Mouse (Mus musculus) kidney, embryonic 14.5 days (tissue): ENCODE data around the gene Rap1a. TPM values are rescaled to one million over a fixed set of nuclear protein-coding genes. Genes with fewer than 3 reads are reported as not detected.

Experiments
- ATAC-seq: fragments of 200-750 bp; cut with Nextera tagmentation; 2 replicates; pipeline ENCODE4 v1.8.0; 2017; ENCODE audit warnings: moderate number of reproducible peaks, mild to moderate bottlenecking, moderate TSS enrichment, moderate library complexity; ENCODE audit not compliant: low FRiP score, low TSS enrichment
- H3K27ac ChIP-seq: fragments of 300-500 bp; sonication (generic); 2 replicates; pipeline ENCODE4 v1.5.1; 2014; ENCODE audit warnings: low read depth, mild to moderate bottlenecking, low read length, moderate library complexity, mixed read lengths
- H3K27me3 ChIP-seq: fragments of 300-500 bp; sonication (generic); 2 replicates; pipeline ENCODE4 v1.6.1; 2014; ENCODE audit warnings: mild to moderate bottlenecking, low read length; ENCODE audit not compliant: control insufficient read depth, insufficient read depth
- H3K36me3 ChIP-seq: fragments of 300-500 bp; sonication (generic); 2 replicates; pipeline ENCODE4 v1.6.1; 2014; ENCODE audit warnings: low read length, mixed read lengths; ENCODE audit not compliant: control insufficient read depth, insufficient read depth
- H3K4me1 ChIP-seq: fragments of 300-500 bp; sonication (generic); 2 replicates; pipeline ENCODE4 v1.6.1; 2014; ENCODE audit warnings: low read length, mixed read lengths; ENCODE audit not compliant: control insufficient read depth, insufficient read depth
- H3K4me2 ChIP-seq: fragments of 300-500 bp; sonication (generic); replicated peaks from 2 replicates; pipeline ENCODE4 v1.6.1; 2014; ENCODE audit warnings: low read depth, mild to moderate bottlenecking, low read length
- H3K4me3 ChIP-seq: fragments of 300-500 bp; sonication (generic); 2 replicates; pipeline ENCODE4 v1.5.1; 2014; ENCODE audit warnings: mild to moderate bottlenecking, low read length
- H3K9ac ChIP-seq: fragments of 300-500 bp; sonication (generic); 2 replicates; pipeline ENCODE4 v1.6.1; 2014; ENCODE audit warnings: low read depth, mild to moderate bottlenecking, low read length, moderate library complexity
- H3K9me3 ChIP-seq: fragments of 300-500 bp; sonication (generic); 2 replicates; pipeline ENCODE4 v1.6.1; 2016; ENCODE audit warnings: low read length; ENCODE audit not compliant: control insufficient read depth
- WGBS: fragments of 180-500 bp; shearing (Covaris S2); extraction: QIAGEN DNeasy Blood & Tissue Kit; methylation state at CpG from one replicate; pipeline ENCODE4 v1.1.7; 2014; 5-methylcytosine and 5-hydroxymethylcytosine counted together
- polyA plus RNA-seq: library from polyadenylated mRNA; unstranded; fragments of >200 nt; fragmentation: Nextera tagmentation; extraction: Ambion mirVana; gene quantifications from 2 replicates; pipeline ENCODE4 v1.2.1, GENCODE M21; 2014

Rap1a gene
- polyA plus RNA-seq, 1 experiment from 2014 or later, result 89.0 TPM

DNA sequence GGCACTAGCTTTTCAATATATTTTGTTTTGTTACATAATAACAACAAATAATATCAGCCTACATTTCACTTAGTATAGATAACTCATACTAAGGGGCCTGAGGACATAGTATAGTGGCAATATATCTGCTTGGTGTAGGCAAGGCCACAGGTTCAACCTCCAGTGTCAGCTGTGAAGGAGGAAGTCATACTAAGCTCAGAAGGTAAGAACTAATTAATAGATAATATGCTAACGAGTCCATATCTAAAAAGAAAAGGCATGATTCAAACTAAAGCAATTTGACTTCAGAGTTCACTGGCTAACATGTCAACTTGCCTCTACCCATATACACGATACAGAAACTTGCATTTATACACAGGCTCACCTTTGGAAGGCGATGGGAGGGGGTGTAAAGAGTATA, 41.1 kb downstream of the Rap1a start:
- 97% methylated on average over 3 of the region's 3 CpGs for WGBS

DNA sequence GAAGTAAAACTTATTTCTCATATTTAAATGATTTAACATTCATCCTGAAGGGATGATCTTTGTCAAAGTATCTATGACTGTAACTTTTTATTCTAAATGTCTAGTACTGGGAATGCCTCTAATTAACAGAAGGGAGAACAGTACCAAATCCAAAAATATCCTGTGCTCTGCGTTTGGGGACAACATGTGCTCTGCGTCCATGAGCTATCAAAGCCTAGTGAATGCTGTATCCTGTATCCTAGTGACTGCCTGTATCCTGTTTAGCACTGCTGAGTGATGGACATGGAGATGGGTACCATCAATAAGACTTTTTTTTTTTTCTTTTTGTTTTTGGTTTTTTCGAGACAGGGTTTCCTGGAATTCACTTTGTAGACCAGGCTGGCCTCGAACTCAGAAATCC, 42.5 kb downstream of the Rap1a start:
- no peak overlapping the region for H3K4me2 ChIP-seq
- WGBS, result 80% methylated on average over 4 of the region's 4 CpGs
- no peaks in the 10 kb centered on the region for H3K27me3 ChIP-seq
- H3K36me3 ChIP-seq, result no peaks in the 10 kb centered on the region
- H3K4me1 ChIP-seq, result no peaks in the 10 kb centered on the region
- H3K27ac ChIP-seq, result no peak overlapping the region
- H3K4me3 ChIP-seq, result no peak overlapping the region
- no peak for ATAC-seq
- H3K9me3 ChIP-seq, result no peaks in the 10 kb centered on the region
- H3K9ac ChIP-seq, result no peak overlapping the region

More for the DNA sequence above, 41.1 kb downstream of the Rap1a start:
- H3K4me2 ChIP-seq, result no peak overlapping the region
- no peaks in the 10 kb centered on the region for H3K4me1 ChIP-seq
- H3K9ac ChIP-seq, result no peak overlapping the region
- no peak overlapping the region for H3K4me3 ChIP-seq
- H3K27me3 ChIP-seq, result no peaks in the 10 kb centered on the region
- no peaks in the 10 kb centered on the region for H3K9me3 ChIP-seq
- no peaks in the 10 kb centered on the region for H3K36me3 ChIP-seq
- no peak overlapping the region for H3K27ac ChIP-seq
- ATAC-seq, result no peak

DNA sequence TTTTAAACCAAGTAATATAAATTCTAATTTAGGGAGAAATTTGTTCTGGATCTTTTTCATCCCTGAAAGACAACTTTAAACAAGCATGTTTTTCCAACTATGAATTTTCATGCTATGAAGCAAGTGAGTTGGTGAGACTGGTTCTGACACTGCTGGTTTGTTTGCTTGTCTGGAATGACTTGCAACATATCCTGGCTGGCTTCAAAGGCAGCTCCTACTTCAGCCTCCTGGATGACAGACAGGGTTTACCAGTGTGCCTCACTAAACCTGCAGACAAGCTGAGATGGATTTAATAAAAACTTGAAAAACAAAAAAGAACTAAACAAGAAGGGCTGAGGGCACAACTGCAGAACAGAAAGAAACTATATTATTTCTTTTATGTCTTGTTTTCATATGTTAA, 43.0 kb downstream of the Rap1a start:
- Histone ChIP-seq H3K9ac (no peak overlapping the region), H3K36me3 (no peaks in the 10 kb centered on the region), H3K4me1 (no peaks in the 10 kb centered on the region), H3K4me2 (no peak overlapping the region), H3K27me3 (no peaks in the 10 kb centered on the region), H3K27ac (no peak overlapping the region), H3K9me3 (no peaks in the 10 kb centered on the region), H3K4me3 (no peak overlapping the region)
- no peak for ATAC-seq

DNA sequence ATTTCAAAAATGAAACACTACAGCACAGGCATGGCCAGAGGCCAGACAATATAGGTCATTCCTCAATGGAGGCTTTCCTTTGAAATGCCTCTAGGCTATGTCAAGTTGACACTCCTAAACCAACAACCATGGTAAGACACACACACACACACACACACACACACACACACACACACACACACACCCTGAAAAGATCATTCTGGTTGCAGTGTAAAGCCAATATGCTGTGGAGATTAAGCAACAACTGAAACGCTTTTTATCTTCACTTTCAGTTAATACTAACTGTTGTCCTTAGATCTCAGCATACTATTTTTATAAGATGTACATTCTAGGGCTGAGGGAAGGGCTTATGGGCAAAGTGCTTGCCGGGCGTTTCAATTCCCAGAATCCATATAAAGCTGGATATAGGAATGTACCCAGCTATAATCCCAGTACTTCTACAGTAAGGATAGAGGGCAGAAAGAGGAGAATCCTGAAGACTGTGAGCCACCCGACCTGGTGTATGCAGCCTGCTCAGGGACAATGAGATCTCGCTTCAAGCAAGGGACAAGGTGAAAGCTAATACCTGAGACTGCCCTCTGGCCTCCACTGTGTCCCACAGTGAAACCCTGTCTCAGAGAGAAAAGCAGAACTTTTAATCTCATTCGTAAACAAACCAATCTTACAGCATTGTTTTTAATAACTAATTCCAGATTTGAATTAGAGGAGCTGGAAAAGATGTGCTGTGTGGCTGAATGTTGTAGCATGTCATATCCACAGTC, 43.6 kb downstream of the Rap1a start:
- 76% methylated on average over 6 of the region's 6 CpGs for WGBS
- Histone ChIP-seq H3K27me3 (no peaks in the 10 kb centered on the region), H3K4me2 (no peak overlapping the region), H3K4me3 (no peak overlapping the region), H3K4me1 (no peaks in the 10 kb centered on the region), H3K9ac (no peak overlapping the region), H3K27ac (no peak overlapping the region), H3K36me3 (no peaks in the 10 kb centered on the region), H3K9me3 (no peaks in the 10 kb centered on the region)
- ATAC-seq, result no peak

GRCm38 (mm10) chr3:105756505-105756904, 44.6 kb downstream of the Rap1a start:
- WGBS, result 88% methylated on average over 2 of the region's 2 CpGs
- no peaks in the 10 kb centered on the region for H3K4me1 ChIP-seq
- no peak overlapping the region for H3K4me3 ChIP-seq
- H3K36me3 ChIP-seq, result no peaks in the 10 kb centered on the region
- no peak overlapping the region for H3K4me2 ChIP-seq
- H3K9me3 ChIP-seq, result no peaks in the 10 kb centered on the region
- H3K9ac ChIP-seq, result no peak overlapping the region
- H3K27me3 ChIP-seq, result no peaks in the 10 kb centered on the region
- no peak for ATAC-seq
- no peak overlapping the region for H3K27ac ChIP-seq

DNA sequence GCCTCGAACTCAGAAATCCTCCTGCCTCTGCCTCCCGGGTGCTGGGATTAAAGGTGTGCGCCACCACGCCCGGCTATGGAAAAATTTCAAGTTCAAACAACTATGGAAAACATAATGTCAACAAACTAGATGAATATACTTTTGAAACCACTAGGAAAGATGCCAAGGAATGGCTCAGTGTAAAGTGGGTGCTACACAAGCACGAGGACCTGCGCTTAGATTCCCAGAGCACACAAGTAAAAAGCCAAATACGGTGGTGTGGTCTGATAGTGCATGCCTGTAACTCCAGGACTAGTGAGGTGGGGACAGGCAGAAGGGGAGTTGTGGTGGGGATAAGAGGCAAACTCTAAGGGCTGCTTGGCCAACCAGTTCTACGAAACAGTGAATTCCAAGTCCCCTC, 46.0 kb downstream of the Rap1a start:
- Histone ChIP-seq H3K27me3 (no peaks in the 10 kb centered on the region), H3K4me3 (no peak overlapping the region), H3K9ac (no peak overlapping the region), H3K9me3 (no peaks in the 10 kb centered on the region), H3K4me1 (no peaks in the 10 kb centered on the region), H3K27ac (no peak overlapping the region), H3K4me2 (no peak overlapping the region), H3K36me3 (no peaks in the 10 kb centered on the region)
- ATAC-seq, result no peak
- WGBS, result 97% methylated on average over 9 of the region's 9 CpGs

- Histone ChIP-seq H3K4me2 (no peak overlapping the region), H3K27ac (no peak overlapping the region), H3K4me1 (no peaks in the 10 kb centered on the region), H3K27me3 (no peaks in the 10 kb centered on the region), H3K4me3 (no peak overlapping the region), H3K9ac (no peak overlapping the region), H3K36me3 (peaks cover 4% of the 10 kb centered on the region; the same call in 1 of the 2 replicates), H3K9me3 (no peaks in the 10 kb centered on the region)
- ATAC-seq, result no peak
- 79% methylated on average over 2 of the region's 3 CpGs for WGBS
Measured at GRCm38 (mm10) chr3:105754184-105754583, 47.0 kb downstream of the Rap1a start.

GRCm38 (mm10) chr3:105750810-105751209, 50.3 kb downstream of the Rap1a start:
- H3K36me3 ChIP-seq, result peaks cover 4% of the 10 kb centered on the region; the same call in 1 of the 2 replicates
- no peak overlapping the region for H3K4me2 ChIP-seq
- H3K9ac ChIP-seq, result no peak overlapping the region
- 87% methylated on average over 2 of the region's 2 CpGs for WGBS
- no peak overlapping the region for H3K4me3 ChIP-seq
- no peak overlapping the region for H3K27ac ChIP-seq
- H3K27me3 ChIP-seq, result no peaks in the 10 kb centered on the region
- H3K4me1 ChIP-seq, result no peaks in the 10 kb centered on the region
- no peaks in the 10 kb centered on the region for H3K9me3 ChIP-seq
- ATAC-seq, result no peak

DNA sequence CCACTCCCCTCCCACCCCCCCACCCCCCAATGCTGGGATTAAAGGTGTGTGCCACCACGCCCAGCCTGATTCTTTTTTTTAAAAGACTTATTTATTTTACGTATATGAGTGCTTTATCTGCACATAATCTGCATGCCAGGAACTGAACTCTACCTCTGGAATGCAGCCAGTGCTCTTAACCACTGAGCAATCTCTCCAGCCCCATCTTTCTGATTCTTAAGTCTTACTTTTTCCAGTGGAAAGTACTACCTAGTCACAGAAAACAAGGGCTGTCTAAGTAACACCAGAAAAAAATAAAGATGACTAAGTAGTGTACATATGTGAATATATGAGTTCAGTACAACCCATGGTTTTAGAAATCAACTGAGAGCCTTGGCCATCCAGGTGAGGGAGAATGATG, 54.6 kb downstream of the Rap1a start:
- no peak for ATAC-seq
- no peak overlapping the region for H3K4me2 ChIP-seq

More for the DNA sequence above, 54.6 kb downstream of the Rap1a start:
- WGBS, result 74% methylated on average over 2 of the region's 2 CpGs
- Histone ChIP-seq H3K27ac (no peak overlapping the region), H3K9ac (no peak overlapping the region), H3K36me3 (peaks cover 4% of the 10 kb centered on the region; the same call in 1 of the 2 replicates), H3K27me3 (no peaks in the 10 kb centered on the region), H3K9me3 (no peaks in the 10 kb centered on the region), H3K4me3 (no peak overlapping the region), H3K4me1 (no peaks in the 10 kb centered on the region)
